Mouse (Mus musculus): ENCODE results near the gene Fnbp1l.

Gene Fnbp1l

DNA sequence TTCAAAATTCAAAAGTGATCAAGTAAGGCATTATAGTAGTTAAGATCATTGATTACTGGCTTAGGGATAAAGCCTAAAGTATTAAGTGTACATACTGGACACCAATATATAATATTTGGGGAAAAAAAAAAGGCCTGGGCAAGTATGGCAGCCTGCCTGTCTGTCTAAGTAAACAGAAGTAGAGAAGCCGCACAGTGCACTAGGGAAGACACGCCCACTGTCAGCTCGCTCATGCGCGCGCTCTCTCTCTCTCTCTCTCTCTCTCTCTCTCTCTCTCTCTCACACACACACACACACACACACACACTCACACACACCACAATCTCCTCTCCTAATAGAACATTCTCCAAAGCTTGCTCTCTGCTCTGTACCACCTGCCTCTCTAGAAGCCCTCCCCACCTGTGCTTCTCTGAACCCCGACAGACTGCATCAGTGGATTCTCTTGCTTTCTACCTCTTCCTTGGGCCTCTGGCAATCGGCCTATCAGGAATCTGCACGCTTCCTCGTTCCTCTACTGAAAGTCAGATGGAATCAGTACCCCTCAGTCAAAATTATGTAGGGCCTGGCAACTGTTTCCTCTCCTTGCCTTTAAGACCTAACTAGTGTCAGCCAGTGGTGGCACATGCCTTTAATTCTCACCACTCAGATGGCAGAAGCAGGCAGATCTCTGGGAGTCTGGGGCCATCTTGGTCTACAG is 13.3 kb downstream of the Fnbp1l start:
- DNase-seq (ENCODE audit: low spot score), result no peak

DNA sequence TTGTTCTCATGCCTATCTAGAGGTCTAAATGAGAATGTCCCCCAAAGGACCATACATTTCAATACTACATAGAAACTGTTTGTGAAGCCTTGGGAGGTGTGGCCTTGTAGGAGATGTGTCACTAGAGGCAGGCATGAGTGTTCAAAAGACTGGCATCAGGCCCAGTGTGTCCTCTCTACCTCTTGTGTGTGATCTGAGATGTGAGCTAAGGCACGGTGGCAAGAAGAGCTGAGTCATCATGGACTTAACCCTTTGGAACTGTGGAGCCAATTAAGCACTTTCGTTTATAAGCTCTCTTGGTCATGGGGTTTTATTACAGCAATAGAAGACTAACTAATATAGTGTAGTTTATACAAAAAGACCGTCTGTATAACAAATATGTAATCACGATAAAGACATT is 16.3 kb downstream of the Fnbp1l start:
- no peak for DNase-seq (ENCODE audit: low spot score)

GRCm38 (mm10) chr3:122602370-122602769 is 17.1 kb downstream of the Fnbp1l start:
- DNase-seq (ENCODE audit: low spot score), result no peak

DNA sequence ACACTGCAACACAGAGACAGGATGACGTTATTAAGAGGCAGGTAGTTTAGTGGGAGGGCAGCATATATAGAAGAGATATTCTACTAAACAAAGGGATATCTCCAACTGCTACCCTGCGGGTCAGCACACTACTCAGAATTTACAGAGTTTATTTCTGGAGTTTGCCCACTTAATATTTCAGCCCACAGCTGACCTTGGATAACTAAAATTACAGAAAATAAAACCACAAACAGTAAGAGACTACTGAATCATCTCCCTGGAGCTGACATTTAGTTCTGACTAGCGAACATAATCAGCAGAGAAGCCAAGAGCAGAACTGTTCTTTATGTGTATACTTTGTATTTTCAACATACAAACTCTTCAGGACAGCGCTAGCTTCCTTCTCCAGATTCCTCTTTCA is 20.2 kb downstream of the Fnbp1l start:
- DNase-seq (ENCODE audit: low spot score), result no peak

- no peak for DNase-seq (ENCODE audit: low spot score)
Observed at GRCm38 (mm10) chr3:122590804-122591203, 28.7 kb downstream of the Fnbp1l start.

DNA sequence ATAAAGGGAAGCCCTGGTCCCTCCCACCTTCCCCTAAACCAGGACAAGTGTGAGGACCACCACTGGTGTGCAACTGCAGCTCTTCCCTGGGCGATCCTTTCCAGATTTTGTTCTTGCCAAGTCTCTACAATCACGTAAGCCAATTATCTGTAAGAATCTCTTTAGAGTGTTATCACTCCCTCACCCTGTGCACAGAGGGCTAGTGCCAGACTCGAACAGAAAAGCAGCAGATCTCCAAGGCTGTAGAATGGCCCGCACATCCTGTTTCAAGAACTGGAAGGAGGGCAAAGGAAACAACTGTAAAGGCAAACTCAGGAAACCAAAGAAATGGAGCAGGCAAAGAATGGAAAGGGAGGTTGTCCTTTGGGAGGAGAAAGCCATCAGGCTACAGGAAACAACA is 29.2 kb downstream of the Fnbp1l start:
- DNase-seq (ENCODE audit: low spot score), result no peak

- no peak for DNase-seq (ENCODE audit: low spot score)
Observed at GRCm38 (mm10) chr3:122586918-122587641, 32.4 kb downstream of the Fnbp1l start.

- no peak for DNase-seq (ENCODE audit: low spot score)
Observed at GRCm38 (mm10) chr3:122577360-122577759, 42.2 kb downstream of the Fnbp1l start.

- DNase-seq (ENCODE audit: low spot score), result no peak
Observed at GRCm38 (mm10) chr3:122574921-122575320, 44.6 kb downstream of the Fnbp1l start.

GRCm38 (mm10) chr3:122573426-122574286 is 45.9 kb downstream of the Fnbp1l start:
- peak; percentile 45 for DNase-seq (ENCODE audit: low spot score)

DNA sequence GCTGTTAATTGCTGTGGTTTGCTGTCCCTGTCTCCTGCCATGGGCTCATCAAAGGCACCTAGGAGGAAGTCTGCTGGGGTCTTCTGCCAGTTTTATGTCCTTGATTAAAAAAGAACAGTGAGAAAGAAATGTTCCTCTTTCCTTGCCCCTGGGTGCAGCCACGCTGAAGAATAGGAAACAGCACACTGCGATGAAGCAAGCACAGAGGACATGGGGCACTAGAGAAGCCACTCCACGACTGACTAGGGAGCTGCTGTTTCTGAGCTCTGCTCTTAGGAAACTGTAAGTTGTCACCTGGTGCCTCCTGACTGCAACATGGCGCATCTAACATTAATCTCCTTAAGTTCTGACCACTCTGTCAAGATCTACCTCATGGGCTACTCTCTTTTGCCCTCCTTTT is 53.0 kb downstream of the Fnbp1l start:
- peak; percentile 12 for DNase-seq (ENCODE audit: low spot score)

- no peak for DNase-seq (ENCODE audit: low spot score)
Observed at GRCm38 (mm10) chr3:122566112-122566511, 53.4 kb downstream of the Fnbp1l start.

GRCm38 (mm10) chr3:122565285-122565684 is 54.2 kb downstream of the Fnbp1l start:
- DNase-seq (ENCODE audit: low spot score), result no peak

DNA sequence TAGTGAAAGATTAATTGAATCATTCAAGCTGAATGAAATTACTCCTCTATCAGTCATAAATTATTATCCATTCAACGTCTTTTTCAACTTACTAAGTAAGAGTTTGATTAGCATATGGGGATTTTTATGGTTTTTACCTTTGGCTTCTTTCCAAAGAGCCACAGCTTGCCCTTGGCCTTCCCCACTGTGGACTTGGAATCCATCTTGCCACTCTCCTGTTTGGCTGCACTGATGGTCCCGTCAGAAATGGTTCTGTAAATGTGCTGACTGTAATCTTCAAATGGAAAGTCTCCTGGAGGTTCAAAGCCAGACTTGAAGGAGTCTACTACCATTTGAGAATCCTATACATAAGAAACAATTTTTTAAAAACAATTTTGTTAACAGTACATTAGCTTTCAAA is 61.7 kb downstream of the Fnbp1l start:
- no peak for DNase-seq (ENCODE audit: low spot score)

GRCm38 (mm10) chr3:122551174-122551573 is 68.3 kb downstream of the Fnbp1l start:
- no peak for DNase-seq (ENCODE audit: low spot score)

DNA sequence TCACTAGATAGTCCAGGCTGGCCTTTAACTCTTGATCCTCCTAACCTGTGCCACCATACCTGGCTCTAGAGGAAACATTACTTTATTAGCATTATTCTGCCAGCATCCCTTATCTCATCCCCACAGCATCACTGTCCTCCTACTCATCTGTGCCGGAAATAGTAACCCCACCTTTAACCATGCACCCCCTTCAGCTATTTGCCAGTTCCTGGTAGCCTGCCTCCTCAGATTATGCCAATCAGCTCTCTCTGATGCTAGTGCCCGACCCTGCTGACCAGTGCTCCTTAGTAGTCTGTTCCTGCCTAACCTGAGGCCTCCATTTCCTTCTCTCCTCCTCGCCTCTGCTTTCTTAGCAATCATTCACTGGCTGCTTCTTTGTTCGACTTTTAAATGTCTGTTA is 72.0 kb downstream of the Fnbp1l start:
- no peak for DNase-seq (ENCODE audit: low spot score)

DNA sequence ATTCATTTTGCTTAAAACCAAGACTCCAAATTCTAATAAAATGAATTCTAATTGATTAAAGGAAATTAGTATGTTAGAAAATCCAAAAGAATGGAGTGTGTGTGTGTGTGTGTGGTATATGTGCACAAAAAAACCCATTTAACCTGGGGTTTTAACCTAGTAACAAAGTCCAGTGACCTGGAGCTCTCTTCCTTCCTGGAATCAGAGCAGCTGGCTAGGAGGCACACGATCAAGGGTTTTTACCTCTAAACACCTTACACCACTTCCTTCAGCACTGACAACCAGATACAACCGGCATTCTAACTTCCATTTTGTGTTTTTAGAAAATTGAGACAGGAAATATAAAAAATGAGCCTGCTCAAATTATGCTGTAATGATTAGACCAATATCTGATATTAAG is 74.2 kb downstream of the Fnbp1l start:
- no peak for DNase-seq (ENCODE audit: low spot score)

DNA sequence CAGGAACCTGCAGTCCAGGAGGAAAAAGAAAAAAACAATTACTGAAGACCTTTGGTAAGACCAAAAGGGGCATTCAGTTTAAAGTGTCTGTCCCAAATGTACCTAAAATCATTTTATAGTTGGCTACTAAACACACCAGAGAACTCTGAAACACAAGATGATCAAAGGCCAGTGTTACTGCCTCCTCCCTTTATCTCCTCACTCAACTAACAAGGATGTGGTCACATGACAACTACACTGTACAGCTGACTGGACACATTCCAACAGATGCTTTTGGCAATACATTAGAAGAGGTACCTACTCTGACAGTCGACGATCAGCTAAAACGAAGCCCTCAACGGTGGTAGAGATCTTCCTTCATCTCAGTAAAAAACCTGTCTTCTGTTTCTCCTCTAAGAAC is 78.6 kb downstream of the Fnbp1l start:
- DNase-seq (ENCODE audit: low spot score), result no peak

- no peak for DNase-seq (ENCODE audit: low spot score)
Observed at GRCm38 (mm10) chr3:122539961-122540690, 79.4 kb downstream of the Fnbp1l start.

- DNase-seq (ENCODE audit: low spot score), result no peak
Observed at GRCm38 (mm10) chr3:122538851-122539250, 80.7 kb downstream of the Fnbp1l start.

DNA sequence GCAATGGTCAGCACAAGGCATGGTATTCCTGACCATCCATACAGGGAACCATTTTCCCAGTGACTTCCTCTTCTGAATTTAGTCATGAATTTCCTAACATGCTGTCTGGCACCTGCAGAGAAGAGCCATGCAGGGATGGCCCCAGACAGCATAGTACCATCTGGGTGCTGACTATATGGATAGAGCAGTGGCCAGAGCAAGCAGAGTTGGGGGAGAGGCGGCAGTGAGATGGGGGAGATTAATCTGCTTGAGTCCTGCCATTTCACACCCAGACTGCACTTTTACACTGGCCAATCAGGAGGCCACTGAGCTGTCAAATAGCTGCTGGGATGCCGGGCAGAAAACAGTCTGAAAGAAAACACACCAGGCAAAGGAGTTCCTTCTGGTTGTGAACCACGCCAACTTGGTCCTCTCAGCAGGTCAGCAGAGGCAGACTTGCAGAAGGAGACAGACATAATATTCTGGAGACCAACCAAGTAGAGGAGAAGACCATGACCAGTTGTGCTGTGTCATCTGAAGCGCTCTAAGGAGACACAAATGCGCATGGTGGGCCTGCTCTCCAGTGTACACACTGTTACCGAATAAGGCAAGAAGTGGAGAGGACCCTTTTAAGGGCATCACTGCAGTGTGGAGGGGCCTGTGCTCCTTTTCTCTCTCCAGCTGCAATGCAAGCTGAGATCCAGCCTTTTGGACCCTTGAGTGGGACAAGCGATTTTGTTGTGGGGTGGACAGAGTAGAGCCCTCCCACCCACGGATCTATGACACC is 83.4 kb downstream of the Fnbp1l start:
- DNase-seq (ENCODE audit: low spot score), result no peak
